Mouse (Mus musculus) lung, adult 2 months (tissue): ENCODE measurements around the gene Selenot.

Source experiments
- CTCF ChIP-seq: fragments of 200-500 bp; IDR thresholded peaks from 2 replicates; pipeline ENCODE4 v1.5.1; 2011; ENCODE audit warnings: mild to moderate bottlenecking, low read length, control low read depth; ENCODE audit not compliant: insufficient read depth
- POLR2A ChIP-seq: fragments of 200-500 bp; IDR thresholded peaks from 2 replicates; pipeline ENCODE4 v1.6.1; 2011; ENCODE audit warnings: low read depth, mild to moderate bottlenecking, control low read depth, low read length, borderline replicate concordance; ENCODE audit errors: extremely low read depth

DNA sequence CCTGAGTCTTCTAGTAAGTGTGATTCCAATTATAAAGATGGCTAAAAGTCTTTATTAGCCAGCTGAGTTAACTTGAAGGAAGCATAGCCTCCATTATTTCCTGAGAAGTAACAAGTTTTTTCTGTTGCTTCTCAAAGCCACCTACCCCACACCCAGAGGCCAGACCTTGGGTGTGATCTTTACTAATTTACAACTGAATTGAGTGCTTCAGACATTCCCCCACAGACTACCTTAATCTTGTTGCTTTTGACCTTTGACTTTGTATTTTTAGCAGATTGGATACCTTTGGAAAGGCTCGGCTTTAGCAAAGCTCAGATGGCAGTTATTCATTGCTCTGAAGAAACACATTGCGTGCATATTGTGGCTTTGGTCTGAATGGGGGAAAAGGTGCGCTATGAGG is 5.6 kb upstream of the Selenot start:
- TF ChIP-seq POLR2A (no peak), CTCF (no peak)
